Mouse (Mus musculus) lung, postnatal 0 days (tissue): ENCODE measurements at regions not wholly inside any gene's neighbourhood (a gene's known extent, or its start where the extent isn't known, plus 50 kb on each side); places are given as distances from the start of the nearest gene placed in this dataset.

Experiments
- CTCF ChIP-seq: IDR thresholded peaks from 2 replicates; pipeline ENCODE4 v1.5.1; 2016; ENCODE audit warnings: antibody characterized with exemption, mild to moderate bottlenecking
- EP300 ChIP-seq: IDR thresholded peaks from 2 replicates; pipeline ENCODE4 v1.6.1; 2016; ENCODE audit warnings: antibody characterized with exemption, mild to moderate bottlenecking, control low read depth

DNA sequence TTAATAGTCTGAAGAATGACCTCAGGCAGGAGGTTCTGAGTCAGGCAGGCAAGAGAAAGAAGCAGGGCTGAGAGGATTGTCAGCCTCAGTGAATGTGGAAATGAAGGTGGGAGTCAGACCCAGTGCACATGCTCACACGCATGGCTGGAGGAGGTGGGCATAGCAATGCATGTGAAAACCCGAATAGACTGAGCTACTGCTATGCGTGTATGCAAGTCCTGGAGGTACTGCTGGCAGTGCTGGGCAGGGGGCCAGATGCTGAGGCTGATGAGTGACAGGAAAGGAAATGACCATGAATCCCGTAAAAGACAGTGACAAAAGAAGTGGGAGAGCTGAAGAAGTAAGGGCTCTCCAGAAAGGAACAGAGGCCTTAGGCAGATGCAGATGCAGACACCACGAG, 50.3 kb upstream of the Armc3 start:
- TF ChIP-seq CTCF (no peak), EP300 (no peak)
